Mouse (Mus musculus) midbrain, embryonic 14.5 days (tissue): Measurements from ENCODE around the gene Slk. TPM values are rescaled to one million over a fixed set of nuclear protein-coding genes. Genes with fewer than 3 reads are reported as not detected.
A peak's percentile ranks its signal among the peaks of the same experiment; 100 is the strongest.

Experiments used
- ATAC-seq: fragments of 200-750 bp; cut with Nextera tagmentation; 2 replicates; pipeline ENCODE4 v1.8.0; 2017; ENCODE audit warnings: moderate number of reproducible peaks, moderate library complexity; ENCODE audit not compliant: low FRiP score, low TSS enrichment
- DNase-seq: peaks from one replicate; pipeline ENCODE4 v3.0.0-alpha.2; 2015
- H3K27ac ChIP-seq: fragments of 300-500 bp; sonication (generic); replicated peaks from 2 replicates; pipeline ENCODE4 v1.5.1; 2014; ENCODE audit warnings: mild to moderate bottlenecking, low read depth, low read length, moderate library complexity
- H3K27me3 ChIP-seq: fragments of 300-500 bp; sonication (generic); 2 replicates; pipeline ENCODE4 v1.6.1; 2014; ENCODE audit warnings: low read length, control low read depth, mixed read lengths; ENCODE audit not compliant: control insufficient read depth, insufficient read depth
- H3K36me3 ChIP-seq: fragments of 300-500 bp; sonication (generic); 2 replicates; pipeline ENCODE4 v1.6.1; 2014; ENCODE audit warnings: low read length, control low read depth; ENCODE audit not compliant: control insufficient read depth, insufficient read depth
- H3K4me1 ChIP-seq: fragments of 300-500 bp; sonication (generic); 2 replicates; pipeline ENCODE4 v1.6.1; 2014; ENCODE audit warnings: mild to moderate bottlenecking, antibody characterized with exemption, low read length, control low read depth; ENCODE audit not compliant: control insufficient read depth, insufficient read depth
- H3K4me2 ChIP-seq: fragments of 300-500 bp; sonication (generic); 2 replicates; pipeline ENCODE4 v1.6.1; 2014; ENCODE audit warnings: mild to moderate bottlenecking, low read length, moderate library complexity
- H3K4me3 ChIP-seq: fragments of 300-500 bp; sonication (generic); replicated peaks from 2 replicates; pipeline ENCODE4 v1.5.1; 2014; ENCODE audit warnings: low read depth, low read length
- H3K9ac ChIP-seq: fragments of 300-500 bp; sonication (generic); replicated peaks from 2 replicates; pipeline ENCODE4 v1.6.1; 2014; ENCODE audit warnings: mild to moderate bottlenecking, low read length, moderate library complexity
- H3K9me3 ChIP-seq: fragments of 300-500 bp; sonication (generic); 2 replicates; pipeline ENCODE4 v1.6.1; 2016; ENCODE audit warnings: low read length, control low read depth, mixed read lengths; ENCODE audit not compliant: control insufficient read depth
- WGBS: fragments of 180-500 bp; shearing (Covaris S2); extraction: QIAGEN DNeasy Blood & Tissue Kit; methylation state at CpG from one replicate; pipeline ENCODE4 v1.1.7; 2014; 5-methylcytosine and 5-hydroxymethylcytosine counted together
- polyA plus RNA-seq: library from polyadenylated mRNA; unstranded; fragments of >200 nt; fragmentation: Nextera tagmentation; extraction: Ambion mirVana; gene quantifications from 2 replicates; pipeline ENCODE4 v1.2.1, GENCODE M21; 2014

The Slk gene
- polyA plus RNA-seq, 1 experiment from 2014 or later: 9.4 TPM

- DNase-seq: peak; percentile 50
- 74% methylated on average over 10 of the region's 10 CpGs for WGBS
- H3K4me2 ChIP-seq: no peak overlapping the region
Observed at GRCm38 (mm10) chr19:47627450-47627849, 48.0 kb downstream of the Slk start.

DNA sequence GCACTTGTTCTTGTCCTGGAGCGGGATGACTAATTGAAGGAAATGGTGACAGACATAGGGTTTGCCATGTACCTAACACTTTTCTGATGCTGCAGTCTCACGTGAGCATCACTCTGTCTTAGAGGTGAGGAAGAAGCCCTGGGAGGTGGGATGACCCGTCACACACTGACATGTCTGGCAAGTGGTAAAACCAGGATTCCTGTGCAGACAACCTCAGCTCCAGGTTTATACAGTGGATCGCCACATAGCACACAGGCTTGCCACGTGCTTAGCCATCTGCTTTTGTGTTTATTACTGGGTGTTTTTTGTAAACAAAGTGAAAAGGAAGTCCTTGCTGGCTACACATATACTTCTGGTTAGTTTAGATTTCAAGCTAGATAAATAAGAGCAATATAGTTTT, 49.6 kb downstream of the Slk start:
- no peak for ATAC-seq
- WGBS: 84% methylated on average over 5 of the region's 5 CpGs
- peaks cover 5% of the 10 kb centered on the region; the same call in 1 of the 2 replicates for H3K36me3 ChIP-seq
- no peaks in the 10 kb centered on the region; the same call in 1 of the 2 replicates for H3K4me1 ChIP-seq
- no peak for DNase-seq
- no peak overlapping the region for H3K9ac ChIP-seq
- H3K27me3 ChIP-seq: no peaks in the 10 kb centered on the region
- H3K27ac ChIP-seq: no peak overlapping the region
- H3K4me2 ChIP-seq: no peak overlapping the region
- H3K9me3 ChIP-seq: no peaks in the 10 kb centered on the region
- H3K4me3 ChIP-seq: no peak overlapping the region

More at GRCm38 (mm10) chr19:47627450-47627849, 48.0 kb downstream of the Slk start:
- Histone ChIP-seq H3K9me3 (no peaks in the 10 kb centered on the region), H3K27ac (no peak overlapping the region), H3K36me3 (peaks cover 19% of the 10 kb centered on the region), H3K9ac (no peak overlapping the region), H3K4me1 (no peaks in the 10 kb centered on the region; the same call in 1 of the 2 replicates), H3K27me3 (no peaks in the 10 kb centered on the region), H3K4me3 (no peak overlapping the region)
- ATAC-seq: no peak

DNA sequence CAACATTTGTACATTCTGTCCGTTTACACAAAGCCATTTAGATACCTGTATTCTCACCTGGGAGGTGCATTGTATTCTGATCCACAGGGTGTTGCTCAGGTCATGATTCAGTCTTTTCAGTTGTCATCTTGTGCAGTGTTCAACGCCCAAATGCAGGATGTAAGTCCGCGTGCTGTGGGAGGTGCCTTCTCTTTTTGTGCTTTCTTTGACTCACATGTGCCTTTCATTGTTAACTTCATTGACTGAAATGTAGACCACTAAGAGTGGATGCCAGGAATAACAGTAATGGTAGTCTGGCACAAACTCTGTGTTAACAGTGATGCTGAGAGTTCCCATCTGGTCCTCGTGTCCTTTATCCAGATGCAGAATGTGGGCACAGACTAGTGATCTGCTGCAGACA, 50.9 kb downstream of the Slk start:
- Histone ChIP-seq H3K4me3 (no peak overlapping the region), H3K9ac (no peak overlapping the region), H3K36me3 (0 out of 2 replicates have a peak, but pooled peaks cover 3% of the 10 kb centered on the region), H3K27ac (no peak overlapping the region), H3K9me3 (no peaks in the 10 kb centered on the region), H3K4me2 (no peak overlapping the region), H3K27me3 (no peaks in the 10 kb centered on the region), H3K4me1 (no peaks in the 10 kb centered on the region; the same call in 1 of the 2 replicates)
- WGBS: 78% methylated on average over 5 of the region's 5 CpGs
- DNase-seq (no peak), ATAC-seq (no peak)

GRCm38 (mm10) chr19:47631799-47632198, 52.3 kb downstream of the Slk start:
- 97% methylated on average over 5 of the region's 5 CpGs for WGBS
- Histone ChIP-seq H3K9me3 (no peaks in the 10 kb centered on the region), H3K27ac (no peak overlapping the region), H3K36me3 (0 out of 2 replicates have a peak, but pooled peaks cover 5% of the 10 kb centered on the region), H3K27me3 (no peaks in the 10 kb centered on the region), H3K9ac (no peak overlapping the region), H3K4me2 (no peak overlapping the region), H3K4me1 (no peaks in the 10 kb centered on the region), H3K4me3 (no peak overlapping the region)
- no peak for DNase-seq
- no peak for ATAC-seq

DNA sequence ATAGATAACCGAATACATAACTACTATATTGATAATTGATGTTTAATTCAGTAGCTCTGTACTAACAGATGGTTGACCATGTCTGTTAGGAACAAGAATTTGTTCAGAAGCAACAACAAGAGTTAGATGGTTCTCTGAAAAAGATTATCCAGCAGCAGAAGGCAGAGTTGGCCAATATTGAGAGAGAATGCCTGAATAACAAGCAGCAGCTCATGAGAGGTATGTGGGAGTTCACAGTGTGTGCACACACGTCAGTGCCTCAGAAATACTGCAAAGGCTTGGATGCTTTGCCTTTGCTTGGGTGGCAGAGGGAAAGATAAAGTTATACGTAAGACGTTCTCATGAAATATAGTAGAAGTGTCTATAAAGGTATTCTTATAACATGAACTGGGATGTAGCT, 55.9 kb downstream of the Slk start:
- no peak overlapping the region for H3K27ac ChIP-seq
- WGBS: 92% methylated on average over 4 of the region's 4 CpGs
- no peak overlapping the region for H3K4me2 ChIP-seq
- no peaks in the 10 kb centered on the region for H3K9me3 ChIP-seq
- peaks cover 35% of the 10 kb centered on the region for H3K36me3 ChIP-seq
- DNase-seq (no peak), ATAC-seq (no peak)
- no peaks in the 10 kb centered on the region for H3K27me3 ChIP-seq
- H3K9ac ChIP-seq: no peak overlapping the region
- H3K4me1 ChIP-seq: no peaks in the 10 kb centered on the region
- H3K4me3 ChIP-seq: no peak overlapping the region

DNA sequence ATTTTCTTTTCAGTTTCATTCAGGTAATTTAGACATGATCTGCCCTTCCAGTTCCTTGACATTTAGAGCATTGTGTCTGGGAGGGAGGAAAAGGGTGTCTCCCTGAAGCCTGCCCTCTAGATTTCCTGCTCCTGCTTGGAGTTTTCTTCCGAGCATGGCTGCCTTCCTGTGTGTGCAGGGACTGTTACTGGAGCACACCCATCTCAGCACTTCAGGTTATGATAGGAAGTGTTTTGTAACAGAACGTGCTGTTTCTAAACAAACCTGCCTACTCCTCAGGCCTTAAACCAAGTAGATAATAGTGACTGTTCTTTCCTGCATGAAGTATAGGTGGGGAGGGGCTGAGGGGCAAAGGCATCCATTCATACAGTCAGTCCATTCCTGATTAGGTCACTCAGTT, 64.4 kb downstream of the Slk start:
- WGBS: 59% methylated on average over 2 of the region's 2 CpGs
- no peak overlapping the region for H3K4me3 ChIP-seq
- no peak overlapping the region for H3K9ac ChIP-seq
- H3K27me3 ChIP-seq: no peaks in the 10 kb centered on the region
- H3K4me2 ChIP-seq: no peak overlapping the region
- peaks cover 39% of the 10 kb centered on the region for H3K36me3 ChIP-seq
- H3K9me3 ChIP-seq: no peaks in the 10 kb centered on the region
- H3K4me1 ChIP-seq: no peaks in the 10 kb centered on the region
- no peak for DNase-seq
- no peak overlapping the region; the same call in 1 of the 2 replicates for H3K27ac ChIP-seq
- no peak for ATAC-seq

DNA sequence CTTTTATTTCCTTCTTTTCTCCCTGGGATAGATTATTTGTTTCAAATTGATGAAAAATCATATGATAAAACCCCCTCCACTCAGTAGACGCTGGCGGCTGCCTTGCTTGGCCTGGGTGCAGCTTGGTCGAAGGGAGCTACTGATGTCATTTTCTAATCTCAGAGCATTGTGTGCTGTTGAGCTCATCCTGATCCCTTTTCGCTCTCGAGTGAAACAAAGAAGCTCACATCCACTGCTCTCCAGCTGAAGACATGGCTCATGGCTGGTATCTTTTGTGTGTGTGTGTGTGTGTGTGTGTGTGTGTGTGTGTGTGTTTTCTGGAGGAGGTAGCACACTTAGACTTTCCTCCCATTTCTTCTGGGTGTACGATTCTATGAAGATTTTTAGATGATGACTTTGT, 66.1 kb downstream of the Slk start:
- Histone ChIP-seq H3K4me1 (no peaks in the 10 kb centered on the region), H3K27me3 (no peaks in the 10 kb centered on the region), H3K36me3 (peaks cover 25% of the 10 kb centered on the region), H3K4me2 (no peak overlapping the region), H3K4me3 (no peak overlapping the region), H3K27ac (no peak overlapping the region), H3K9ac (no peak overlapping the region), H3K9me3 (no peaks in the 10 kb centered on the region)
- 39% methylated on average over 6 of the region's 6 CpGs for WGBS
- DNase-seq (no peak), ATAC-seq (no peak)

DNA sequence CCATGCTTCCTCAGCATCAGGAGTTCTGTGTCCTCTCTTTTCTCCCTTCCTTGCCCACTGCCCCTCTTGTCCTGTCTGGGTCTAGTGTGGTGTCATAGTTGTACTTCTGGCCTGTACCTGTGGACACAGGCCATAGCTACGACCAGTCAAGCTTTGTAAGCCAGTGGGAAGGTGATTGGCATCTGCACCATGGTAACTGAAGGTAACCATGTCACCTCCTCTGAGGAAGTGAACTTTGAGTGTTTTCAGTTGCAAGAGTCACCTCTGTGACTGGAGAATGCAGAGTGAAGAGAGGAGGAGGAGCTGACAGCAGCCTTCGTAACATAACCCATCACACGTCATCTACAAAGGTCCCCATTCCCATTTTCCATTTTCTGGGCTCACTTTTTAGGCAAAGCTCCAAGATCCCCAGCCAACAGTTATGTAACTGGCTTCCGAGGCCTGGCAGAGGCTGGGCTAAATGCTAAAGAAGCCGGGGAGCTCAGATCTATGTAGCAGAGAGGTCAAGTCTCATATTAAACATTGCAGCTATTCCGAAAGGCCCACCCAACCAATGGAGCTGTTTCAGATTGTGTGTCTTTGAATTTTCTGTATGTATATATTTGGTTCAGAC, 67.1 kb downstream of the Slk start:
- H3K9ac ChIP-seq: no peak overlapping the region
- no peaks in the 10 kb centered on the region for H3K9me3 ChIP-seq
- H3K4me1 ChIP-seq: no peaks in the 10 kb centered on the region
- no peak overlapping the region for H3K4me3 ChIP-seq
- peaks cover 16% of the 10 kb centered on the region for H3K36me3 ChIP-seq
- H3K4me2 ChIP-seq: no peak overlapping the region
- no peak for DNase-seq
- 92% methylated on average over 6 of the region's 6 CpGs for WGBS
- no peak overlapping the region for H3K27ac ChIP-seq
- ATAC-seq: no peak
- no peaks in the 10 kb centered on the region for H3K27me3 ChIP-seq

DNA sequence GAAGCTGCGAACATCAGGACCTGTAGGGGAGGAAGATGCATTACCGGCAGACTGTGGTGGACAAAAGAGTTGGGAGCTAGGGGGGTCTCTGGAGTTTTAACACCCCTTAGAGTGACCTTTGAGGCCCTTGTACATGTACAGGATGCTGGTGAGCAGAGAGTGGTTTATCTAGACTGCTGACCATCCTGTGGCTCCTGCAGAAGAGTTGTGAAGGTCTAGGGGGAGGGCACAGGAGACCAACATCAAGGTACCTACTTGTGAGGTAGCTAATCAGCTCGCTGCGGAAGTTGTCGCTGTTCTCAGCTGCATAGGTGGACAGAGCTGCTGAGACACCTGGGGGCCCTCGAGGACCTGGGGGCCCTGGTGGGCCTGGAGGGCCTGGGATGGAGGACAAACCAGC, 69.6 kb downstream of the Slk start:
- Histone ChIP-seq H3K36me3 (0 out of 2 replicates have a peak, but pooled peaks cover 3% of the 10 kb centered on the region), H3K27ac (no peak overlapping the region), H3K4me3 (no peak overlapping the region), H3K4me1 (no peaks in the 10 kb centered on the region), H3K9ac (no peak overlapping the region), H3K27me3 (no peaks in the 10 kb centered on the region), H3K4me2 (no peak overlapping the region), H3K9me3 (no peaks in the 10 kb centered on the region)
- WGBS: 94% methylated on average over 6 of the region's 6 CpGs
- ATAC-seq (no peak), DNase-seq (no peak)
